Mouse (Mus musculus): Measurements from ENCODE around the gene Cspg5. TPM values are rescaled to one million over a fixed set of nuclear protein-coding genes. Genes with fewer than 3 reads are reported as not detected.

The Cspg5 gene
- polyA plus RNA-seq (2012; rRNA removed; ENCODE audit: low replicate concordance): 2.3 and 5.0 TPM in 2 replicates

GRCm38 (mm10) chr9:110243221-110243833 lies at the start of gene Cspg5:
Gene Cspg5 (plus strand): TSS chr9:110243783.

GRCm38 (mm10) chr9:110304969-110305651 lies 61.5 kb downstream of the Cspg5 start, which contains the start of gene Elp6:
Gene Elp6 (plus strand): TSS chr9:110305173.

Other genes starting within 250 kb of the Cspg5 start
- gene Smarcc1, start 126.1 kb upstream of the Cspg5 start, polyA plus RNA-seq (2012; rRNA removed; ENCODE audit: low replicate concordance): 10.3 and 28.4 TPM in 2 replicates
- gene Dhx30, start 126.0 kb upstream of the Cspg5 start, polyA plus RNA-seq (2012; rRNA removed; ENCODE audit: low replicate concordance): 68.3 and 108 TPM in 2 replicates
- 11.1 and 21.4 TPM in 2 replicates for gene Elp6, start 61.4 kb downstream of the Cspg5 start, polyA plus RNA-seq (2012; rRNA removed; ENCODE audit: low replicate concordance)
- gene Scap, start 89.5 kb downstream of the Cspg5 start, polyA plus RNA-seq (2012; rRNA removed; ENCODE audit: low replicate concordance): 23.6 and 37.5 TPM in 2 replicates
- gene Ptpn23, start 164.4 kb downstream of the Cspg5 start, polyA plus RNA-seq (2012; rRNA removed; ENCODE audit: low replicate concordance): 19.8 and 35.0 TPM in 2 replicates
- gene Ngp, start 176.0 kb downstream of the Cspg5 start, polyA plus RNA-seq (2012; rRNA removed; ENCODE audit: low replicate concordance): 0.16 and 1.3 TPM in 2 replicates
- gene Klhl18, start 232.9 kb downstream of the Cspg5 start, polyA plus RNA-seq (2012; rRNA removed; ENCODE audit: low replicate concordance): 16.0 and 25.8 TPM in 2 replicates
- gene Kif9, start 233.2 kb downstream of the Cspg5 start, polyA plus RNA-seq (2012; rRNA removed; ENCODE audit: low replicate concordance): 1.0 and 1.4 TPM in 2 replicates

Data from subcutaneous adipose tissue, adult 2 months (tissue).